Mouse (Mus musculus) cerebellum, postnatal 25 days (tissue): Measurements from ENCODE around the gene Pno1.

Experiments used
- DNase-seq, 2 experiments: peaks; one replicate each; pipeline ENCODE4 v3.0.0; 2021; ENCODE audit warnings: mixed read lengths in 2 of 2

Pno1 gene

DNA sequence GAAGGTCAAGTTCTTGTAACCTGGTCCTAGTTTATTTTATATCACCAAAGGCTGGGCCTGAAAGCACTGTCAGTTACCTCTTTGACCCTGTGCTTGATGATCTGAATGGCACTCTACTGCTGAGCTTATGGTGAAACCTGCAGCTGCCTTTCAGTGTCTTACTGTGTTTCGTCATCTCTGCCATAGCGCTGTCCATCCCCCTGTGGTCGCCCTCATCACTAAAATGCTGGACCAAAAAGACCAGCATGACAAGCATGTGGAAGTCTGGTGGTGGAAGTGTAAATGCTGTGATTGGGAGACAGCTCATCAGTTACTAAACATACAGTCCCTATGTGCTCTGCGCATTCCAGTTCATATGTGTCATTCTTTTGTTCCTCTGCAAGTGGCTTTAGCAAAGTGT, 39.1 kb downstream of the Pno1 start:
- no peak for DNase-seq

DNA sequence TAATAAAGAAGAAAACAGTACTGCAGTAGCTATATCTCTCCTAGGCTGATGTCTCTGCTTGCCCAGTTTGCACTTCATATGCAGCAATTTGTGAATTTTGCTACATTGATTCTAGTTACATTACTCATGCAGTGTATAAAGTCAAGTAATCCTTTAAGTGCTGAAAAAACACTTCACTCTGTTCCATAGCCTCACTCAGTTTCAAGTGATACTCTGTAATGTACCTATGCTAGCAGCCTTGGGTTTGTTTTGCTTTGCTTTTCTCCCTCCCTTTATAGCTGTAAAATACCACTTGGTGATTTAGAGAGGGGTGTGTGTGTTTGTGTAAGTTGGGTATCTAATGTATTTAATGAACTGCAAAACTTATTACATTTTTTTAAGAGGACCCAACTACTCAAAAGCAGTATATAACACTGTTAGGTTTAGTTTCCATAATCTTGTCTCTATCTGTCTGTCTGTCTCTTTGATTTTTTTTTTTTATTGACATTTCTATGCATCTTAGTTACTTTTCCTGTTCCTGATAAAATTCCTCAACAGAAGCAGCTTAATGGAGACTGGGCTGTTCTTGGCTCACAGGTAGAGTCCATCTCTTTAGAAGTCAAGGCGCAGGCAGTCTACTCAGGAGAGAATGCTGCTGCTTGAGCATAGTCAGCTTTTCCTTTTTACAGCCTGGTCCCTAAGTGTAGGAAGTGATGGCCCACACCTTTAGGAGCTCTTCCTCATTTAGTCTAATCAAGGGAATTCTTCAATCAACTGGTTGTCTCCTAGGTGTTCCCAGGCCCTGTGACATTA, 40.2 kb downstream of the Pno1 start:
- no peak for DNase-seq

DNA sequence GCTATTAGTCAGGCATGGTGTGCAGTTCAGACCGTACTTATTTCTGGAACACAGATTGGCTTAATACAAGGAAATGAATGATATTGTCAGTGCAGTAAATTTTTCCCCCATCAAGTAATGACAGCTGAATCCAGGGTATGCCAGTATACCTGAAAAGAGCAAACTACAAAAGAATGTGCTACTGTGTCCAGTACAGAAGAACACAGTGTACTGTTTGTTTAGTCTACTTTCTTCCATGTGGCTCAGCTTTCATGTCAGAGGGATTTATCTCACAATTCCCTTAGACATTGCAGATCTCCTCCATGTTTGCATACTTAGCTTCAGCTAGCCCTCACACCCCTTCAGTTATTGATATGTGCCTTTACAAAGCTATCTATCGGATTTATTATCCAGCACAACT, 42.1 kb downstream of the Pno1 start:
- DNase-seq, result no peak

DNA sequence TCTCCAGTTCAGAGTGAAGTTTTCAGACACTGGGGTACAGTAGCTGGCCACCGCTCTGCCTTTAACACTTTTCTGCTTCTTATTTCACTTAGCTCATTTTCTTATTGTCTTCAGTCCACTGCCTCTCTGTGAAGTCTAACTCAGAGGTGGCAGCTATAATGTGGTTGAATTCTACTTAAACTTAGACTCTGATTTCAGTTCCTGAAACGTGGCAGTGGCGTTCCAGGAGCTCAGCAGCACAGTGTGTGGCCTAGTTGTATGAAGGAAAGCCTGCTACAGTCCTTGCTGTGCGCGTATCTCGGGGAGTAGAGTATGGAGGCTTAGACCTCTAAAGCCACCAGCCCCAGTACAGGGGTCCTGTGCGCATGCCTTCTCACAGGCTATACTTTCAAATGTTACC, 44.7 kb downstream of the Pno1 start:
- no peak for DNase-seq

DNA sequence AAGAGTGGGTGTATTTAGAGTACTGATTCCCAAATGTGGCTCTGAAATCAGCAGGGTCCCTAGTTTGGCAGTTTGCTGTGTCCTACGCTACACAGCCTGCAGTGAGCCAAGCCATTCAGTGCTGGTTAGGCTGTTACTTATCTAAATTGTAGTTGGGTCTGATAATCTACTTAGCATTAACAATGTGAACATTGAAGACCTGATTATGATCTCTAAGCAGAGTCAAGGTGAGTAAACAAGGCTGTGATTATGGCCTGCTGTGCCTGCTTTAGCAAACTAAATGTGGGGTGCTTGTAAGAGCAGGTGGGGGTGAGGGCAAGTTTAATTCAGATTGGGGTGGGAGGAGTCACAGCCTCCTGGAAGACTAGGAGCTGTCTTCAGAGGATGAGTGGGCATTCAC, 47.4 kb downstream of the Pno1 start:
- no peak for DNase-seq

DNA sequence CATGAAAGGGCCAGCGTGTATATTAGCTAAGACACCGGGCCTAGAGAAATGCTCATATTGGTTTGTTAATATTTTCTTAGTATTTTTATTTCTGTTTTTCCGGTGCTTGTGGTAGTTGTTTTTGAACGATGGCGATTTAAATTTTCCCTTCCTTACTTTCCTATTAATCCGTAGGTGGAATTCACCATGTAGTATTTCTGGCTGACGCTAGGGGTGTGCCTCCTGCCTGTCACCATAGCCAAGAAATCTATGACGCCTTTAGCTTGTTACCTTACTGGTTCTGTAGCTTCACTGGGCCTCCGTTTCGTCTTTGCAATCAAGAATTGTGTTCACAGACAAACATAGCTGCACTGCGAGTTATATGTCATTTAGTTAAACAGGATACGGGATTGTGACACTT, 51.1 kb downstream of the Pno1 start:
- peak; percentile 52 to 75 for DNase-seq

DNA sequence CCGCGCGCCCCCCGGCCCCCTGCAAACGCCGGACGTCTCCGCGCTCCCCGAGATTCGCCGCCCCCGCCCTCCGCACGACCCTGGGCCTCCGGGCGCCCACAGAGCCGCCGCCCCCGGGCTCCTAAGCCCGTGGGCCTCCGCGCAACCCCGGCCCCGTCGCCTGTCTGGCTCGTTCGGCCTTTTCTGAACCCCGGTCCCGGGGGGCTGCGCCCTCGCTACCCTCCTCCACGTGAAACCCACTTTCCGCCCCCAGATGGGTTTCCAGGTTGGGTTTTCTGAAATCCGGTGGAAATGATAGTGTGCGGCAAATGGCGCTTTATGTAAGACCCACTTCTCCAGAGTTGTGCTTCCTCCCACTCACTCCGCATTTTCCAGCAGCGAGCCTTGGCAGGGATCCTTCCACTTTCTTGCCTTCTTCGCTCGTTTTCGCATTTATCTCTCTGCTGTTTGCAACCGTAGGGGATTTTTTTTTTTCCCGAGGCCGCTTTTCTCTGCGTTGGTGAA, 51.6 kb downstream of the Pno1 start:
- peak; percentile 62 to 68 for DNase-seq

DNA sequence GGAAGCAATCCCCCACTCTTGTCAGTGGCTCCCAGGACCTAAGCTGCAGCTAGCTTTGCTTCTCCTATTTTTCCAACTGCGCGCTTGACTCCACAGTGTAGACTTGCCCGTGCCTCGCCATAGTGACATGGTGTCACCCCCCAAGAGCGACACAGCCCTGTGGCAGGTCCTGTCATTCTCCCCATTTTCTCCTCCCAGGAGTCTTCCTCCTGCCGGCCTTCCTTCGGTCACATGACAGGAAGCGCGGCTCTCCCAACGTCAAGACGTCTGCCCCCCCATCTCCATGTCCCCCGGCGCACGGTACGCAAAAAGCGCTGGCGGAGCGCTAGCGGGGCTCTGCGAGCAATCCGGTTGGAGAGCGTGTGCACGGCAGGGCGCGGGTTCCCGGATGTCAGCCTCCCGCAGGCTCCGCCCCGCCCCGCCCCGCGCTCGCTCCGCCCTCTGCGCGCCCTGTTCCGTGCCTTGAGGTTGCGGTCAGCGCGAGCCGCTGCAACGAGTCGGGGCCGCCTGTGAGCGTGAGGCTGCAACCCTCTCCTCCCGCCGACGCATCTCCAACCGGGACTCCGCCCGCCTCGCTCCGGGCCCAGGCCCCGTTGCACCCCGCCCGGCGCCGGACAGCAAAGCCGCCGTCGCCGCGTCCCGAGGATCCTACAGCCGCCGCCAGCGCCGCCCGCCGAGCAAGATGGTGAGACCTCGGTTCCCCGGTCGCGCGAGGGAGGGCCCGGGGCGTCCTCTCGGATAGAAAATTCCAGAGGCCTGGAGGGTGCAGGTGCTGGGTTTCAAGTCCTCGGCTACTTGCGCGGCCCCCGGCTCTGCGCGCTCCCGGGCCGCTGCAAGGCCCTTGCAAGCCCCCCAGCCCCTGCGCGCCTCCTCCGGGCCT, 52.3 kb downstream of the Pno1 start, which contains the start of gene Ppp3r1:
Ppp3r1 (plus strand) TSS at position 406 of the 880 bp plus-strand sequence.
- peak; percentile 98 to 99 for DNase-seq
